Mouse (Mus musculus): ENCODE results near the gene Dclre1a.

The Dclre1a gene

DNA sequence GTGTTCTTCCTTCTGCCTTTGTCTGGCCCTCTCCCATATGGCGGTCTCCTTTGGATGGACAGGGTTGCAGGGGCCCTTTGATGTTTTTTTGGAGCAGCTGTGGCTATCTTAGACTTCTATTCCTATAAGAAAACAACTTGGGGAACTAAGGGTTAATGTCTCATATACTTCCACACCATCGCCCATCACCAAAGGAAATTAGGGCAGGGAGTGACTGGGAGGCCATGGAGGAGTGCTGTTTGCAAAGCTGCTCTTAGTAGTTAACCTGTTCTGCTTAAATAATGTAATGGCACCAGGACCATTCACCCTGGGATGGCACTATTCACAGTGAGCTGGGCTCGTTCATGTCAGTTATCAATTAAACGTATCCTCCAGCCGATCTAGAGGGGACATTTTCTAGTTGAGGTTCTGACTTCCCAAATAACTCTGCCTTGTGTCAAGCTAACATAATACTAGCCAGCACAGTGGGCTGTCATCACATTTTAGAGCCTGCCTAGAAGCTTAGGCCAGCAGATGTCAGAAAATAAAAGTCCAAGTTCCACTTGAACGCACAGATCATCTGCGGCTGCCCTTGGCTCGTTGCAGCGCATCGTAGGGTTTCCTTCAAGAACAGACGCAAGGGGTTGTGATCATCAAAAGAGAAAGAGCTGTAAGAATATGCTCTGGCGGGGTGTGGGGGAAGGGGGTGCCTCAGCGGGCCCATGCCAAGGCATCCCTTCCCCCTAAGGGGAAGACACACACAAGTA, 63.2 kb downstream of the Dclre1a start:
- DNase-seq (ENCODE audit: low read depth, low spot score): no peak
